Mouse (Mus musculus) E14TG2a.4 (cell line): Measurements from ENCODE around the gene Rbfox1.

Experiments used
- CTCF ChIP-seq: conservative IDR thresholded peaks from 2 replicates; pipeline ENCODE4 v1.5.1; 2014; ENCODE audit warnings: low read length
- NANOG ChIP-seq: IDR thresholded peaks from 2 replicates; pipeline ENCODE4 v1.6.1; 2014; ENCODE audit warnings: borderline replicate concordance, low read length, mixed read lengths
- POU5F1 ChIP-seq: IDR thresholded peaks from 2 replicates; pipeline ENCODE4 v1.6.1; 2014; ENCODE audit warnings: low read length, borderline replicate concordance

GRCm38 (mm10) chr16:5997136-5997535 lies 112.0 kb downstream of the Rbfox1 start:
- no peak for TF ChIP-seq CTCF
- TF ChIP-seq NANOG: no peak
- no peak for TF ChIP-seq POU5F1
